Mouse (Mus musculus) forebrain, embryonic 10.5 days (tissue): ENCODE results near the gene Zfp941. TPM values are rescaled to one million over a fixed set of nuclear protein-coding genes. Genes with fewer than 3 reads are reported as not detected.
"Not testable (repeated sequence)": the region's sequence is repeated elsewhere in the genome, so short reads cannot be mapped to it uniquely, and the experiment has no call there.

Source experiments
- DNase-seq: peaks from one replicate; pipeline ENCODE4 v3.0.0-alpha.2; 2017; ENCODE audit warnings: low spot score; ENCODE audit errors: extremely low spot score
- H3K27ac ChIP-seq: fragments of 300-500 bp; sonication (generic); 2 replicates; pipeline ENCODE4 v1.5.1; 2016; ENCODE audit warnings: mild to moderate bottlenecking
- H3K27me3 ChIP-seq: fragments of 300-500 bp; sonication (generic); 2 replicates; pipeline ENCODE4 v1.6.1; 2016; ENCODE audit warnings: mild to moderate bottlenecking; ENCODE audit not compliant: poor library complexity, severe bottlenecking
- H3K36me3 ChIP-seq: fragments of 300-500 bp; sonication (generic); replicated peaks from 2 replicates; pipeline ENCODE4 v1.6.1; 2016; ENCODE audit warnings: mild to moderate bottlenecking, moderate library complexity
- H3K4me1 ChIP-seq: fragments of 300-500 bp; sonication (generic); 2 replicates; pipeline ENCODE4 v1.6.1; 2016
- H3K4me3 ChIP-seq: fragments of 300-500 bp; sonication (generic); 2 replicates; pipeline ENCODE4 v1.5.1; 2016; ENCODE audit warnings: mild to moderate bottlenecking, moderate library complexity
- H3K9me3 ChIP-seq: fragments of 300-500 bp; sonication (generic); 2 replicates; pipeline ENCODE4 v1.6.1; 2016; ENCODE audit warnings: mild to moderate bottlenecking, moderate library complexity
- WGBS: fragments of 180-500 bp; shearing (Covaris S2); methylation state at CpG from one replicate; pipeline ENCODE4 v1.1.7; 2016; 5-methylcytosine and 5-hydroxymethylcytosine counted together
- polyA plus RNA-seq: library from polyadenylated mRNA; unstranded; fragments of >200 nt; fragmentation: Nextera tagmentation; extraction: Ambion mirVana; gene quantifications from 2 replicates; pipeline ENCODE4 v1.2.1, GENCODE M21; 2016

Gene Zfp941
- polyA plus RNA-seq, 1 experiment from 2014 or later = 3.7 TPM

DNA sequence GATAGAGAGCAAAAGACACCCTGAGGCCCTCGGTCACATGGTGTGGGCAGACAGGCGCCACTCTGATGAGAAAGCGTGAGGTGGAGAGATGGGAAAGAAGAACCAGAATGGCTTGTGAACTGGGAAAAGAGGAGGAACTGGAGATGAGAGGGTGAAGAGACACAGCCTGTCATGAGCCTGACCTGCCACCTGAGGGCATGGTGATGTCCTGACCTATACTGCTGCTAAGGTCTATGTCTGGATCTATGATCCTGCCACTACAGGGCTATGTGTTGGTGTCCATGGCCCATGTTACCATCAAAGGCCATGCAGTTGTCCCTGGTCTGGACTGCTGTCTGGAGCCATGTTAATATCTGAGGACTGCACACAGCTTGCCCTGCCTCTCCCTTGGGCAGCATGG, 24.4 kb downstream of the Zfp941 start:
- no peak overlapping the region for H3K27ac ChIP-seq
- H3K36me3 ChIP-seq = no peaks in the 10 kb centered on the region
- H3K27me3 ChIP-seq = no peaks in the 10 kb centered on the region
- WGBS = 83% methylated on average over 3 of the region's 3 CpGs
- H3K4me1 ChIP-seq = no peaks in the 10 kb centered on the region
- no peaks in the 10 kb centered on the region for H3K9me3 ChIP-seq
- no peak overlapping the region for H3K4me3 ChIP-seq
- DNase-seq = no peak

DNA sequence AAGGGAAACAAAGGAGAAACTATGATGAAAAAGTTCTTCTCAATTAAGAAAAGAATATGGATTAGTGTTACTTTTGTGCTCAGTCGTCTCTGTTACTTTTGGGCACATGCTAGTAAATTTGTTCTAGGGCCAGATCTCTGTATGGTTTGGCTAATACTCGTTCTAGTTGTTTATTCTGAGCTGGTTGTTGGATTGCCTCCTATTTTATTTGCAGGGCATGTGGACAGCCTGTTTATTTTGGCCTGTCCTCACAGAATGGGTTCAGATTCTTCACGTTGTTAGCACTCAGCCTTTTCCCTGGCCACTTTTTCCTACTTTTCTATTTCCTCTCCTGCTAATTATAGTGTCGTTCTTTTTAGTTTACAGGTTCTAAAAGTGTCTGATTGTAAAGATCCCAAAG, 28.4 kb downstream of the Zfp941 start:
- no peak overlapping the region for H3K27ac ChIP-seq

DNA sequence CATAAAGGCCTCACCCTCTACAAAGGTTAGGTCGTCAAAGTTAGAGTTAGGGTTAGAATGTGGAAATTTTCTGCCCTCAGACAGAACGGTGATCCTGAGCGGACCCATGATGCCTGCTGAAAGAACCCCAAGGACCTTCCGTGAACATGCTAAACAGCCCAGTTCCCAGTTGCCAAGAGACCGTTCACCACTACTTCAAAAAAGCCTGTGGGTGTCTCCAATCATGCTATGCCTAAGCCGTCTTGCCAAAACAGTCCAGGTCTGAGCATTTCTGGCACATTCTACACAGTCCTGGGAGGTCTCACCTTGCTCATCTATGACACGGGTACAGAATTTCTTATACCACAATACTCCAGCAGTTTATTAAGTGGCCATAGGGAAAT, 33.9 kb downstream of the Zfp941 start:
- DNase-seq = no peak

More for the DNA sequence above, 28.4 kb downstream of the Zfp941 start:
- Histone ChIP-seq H3K4me1 (no peaks in the 10 kb centered on the region), H3K36me3 (no peaks in the 10 kb centered on the region), H3K4me3 (no peak overlapping the region), H3K27me3 (no peaks in the 10 kb centered on the region), H3K9me3 (no peaks in the 10 kb centered on the region)
- 83% methylated on average over 4 of the region's 4 CpGs for WGBS
- no peak for DNase-seq

DNA sequence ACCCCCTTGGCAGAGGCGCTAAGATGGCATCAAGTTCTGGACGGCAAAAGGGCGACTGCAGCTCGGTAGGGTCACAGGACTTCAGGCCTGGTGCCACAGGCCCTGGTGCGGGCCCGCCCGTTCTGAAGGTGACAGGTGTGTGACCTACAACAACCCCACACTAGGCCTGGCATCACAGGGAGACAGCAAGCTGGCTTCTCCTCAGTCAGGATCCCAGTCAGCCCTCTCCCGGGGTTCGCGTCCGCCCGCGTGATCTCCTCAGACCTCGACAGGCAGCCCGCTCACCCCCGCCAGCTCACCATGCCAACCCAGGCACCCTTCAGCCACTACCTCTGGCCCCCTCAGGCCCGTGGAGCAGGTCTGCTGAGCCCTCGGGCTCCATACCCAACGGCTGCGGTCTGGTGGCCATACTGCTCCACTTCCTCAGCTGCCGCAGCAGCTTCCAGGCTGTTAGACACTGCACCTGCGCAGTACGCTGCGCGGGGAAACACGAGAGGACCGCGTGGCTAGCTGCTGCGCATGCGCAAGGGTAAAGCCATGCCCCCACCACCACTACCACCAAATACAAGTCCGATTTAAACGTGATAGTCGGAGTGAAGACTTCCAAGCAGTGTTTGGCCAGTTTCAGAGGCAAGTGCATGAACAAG, 34.4 kb downstream of the Zfp941 start, which contains the start of gene Syce1:
Syce1 (minus strand) TSS at position 447 of the 647 bp plus-strand sequence.
- H3K4me3 ChIP-seq = no peak within 1 kb of the TSS
- H3K4me1 ChIP-seq = no peaks in the 10 kb centered on the region
- no peak within 1 kb of the TSS for H3K27ac ChIP-seq
- WGBS = 84% methylated on average over 33 of the region's 33 CpGs
- no peaks in the 10 kb centered on the region for H3K9me3 ChIP-seq
- H3K27me3 ChIP-seq = no peaks in the 10 kb centered on the region
- no peaks in the 10 kb centered on the region for H3K36me3 ChIP-seq
- no peak for DNase-seq

More for the DNA sequence above, 33.9 kb downstream of the Zfp941 start:
- Histone ChIP-seq H3K9me3 (no peaks in the 10 kb centered on the region), H3K27ac (no peak overlapping the region), H3K36me3 (no peaks in the 10 kb centered on the region), H3K27me3 (no peaks in the 10 kb centered on the region), H3K4me1 (no peaks in the 10 kb centered on the region), H3K4me3 (no peak overlapping the region)
- 92% methylated on average over 7 of the region's 7 CpGs for WGBS

DNA sequence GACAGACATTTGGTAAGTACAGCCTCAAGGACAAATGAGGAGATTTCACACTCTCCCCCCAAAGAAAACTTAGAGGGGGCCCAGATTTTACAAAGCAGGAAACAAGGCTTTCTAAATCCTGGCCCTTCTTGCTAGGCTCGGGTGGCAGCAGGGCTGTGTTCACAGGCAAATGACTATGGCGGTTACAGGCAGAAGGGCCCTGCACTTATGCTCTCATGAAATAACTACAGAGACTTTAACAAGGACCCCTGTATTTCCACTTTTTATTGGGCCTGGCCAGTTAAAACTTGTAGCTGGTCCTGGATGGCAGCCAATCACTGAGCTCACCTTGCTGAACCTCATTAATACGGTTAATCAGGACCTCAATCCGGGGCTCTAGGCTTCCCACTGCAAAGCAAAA, 41.4 kb downstream of the Zfp941 start:
- H3K27ac ChIP-seq = no peak overlapping the region
- DNase-seq = no peak
- H3K27me3 ChIP-seq = no peaks in the 10 kb centered on the region
- H3K9me3 ChIP-seq = no peaks in the 10 kb centered on the region
- H3K4me1 ChIP-seq = no peaks in the 10 kb centered on the region
- no peak overlapping the region for H3K4me3 ChIP-seq
- no peaks in the 10 kb centered on the region for H3K36me3 ChIP-seq
- WGBS = 84% methylated on average over 4 of the region's 4 CpGs

DNA sequence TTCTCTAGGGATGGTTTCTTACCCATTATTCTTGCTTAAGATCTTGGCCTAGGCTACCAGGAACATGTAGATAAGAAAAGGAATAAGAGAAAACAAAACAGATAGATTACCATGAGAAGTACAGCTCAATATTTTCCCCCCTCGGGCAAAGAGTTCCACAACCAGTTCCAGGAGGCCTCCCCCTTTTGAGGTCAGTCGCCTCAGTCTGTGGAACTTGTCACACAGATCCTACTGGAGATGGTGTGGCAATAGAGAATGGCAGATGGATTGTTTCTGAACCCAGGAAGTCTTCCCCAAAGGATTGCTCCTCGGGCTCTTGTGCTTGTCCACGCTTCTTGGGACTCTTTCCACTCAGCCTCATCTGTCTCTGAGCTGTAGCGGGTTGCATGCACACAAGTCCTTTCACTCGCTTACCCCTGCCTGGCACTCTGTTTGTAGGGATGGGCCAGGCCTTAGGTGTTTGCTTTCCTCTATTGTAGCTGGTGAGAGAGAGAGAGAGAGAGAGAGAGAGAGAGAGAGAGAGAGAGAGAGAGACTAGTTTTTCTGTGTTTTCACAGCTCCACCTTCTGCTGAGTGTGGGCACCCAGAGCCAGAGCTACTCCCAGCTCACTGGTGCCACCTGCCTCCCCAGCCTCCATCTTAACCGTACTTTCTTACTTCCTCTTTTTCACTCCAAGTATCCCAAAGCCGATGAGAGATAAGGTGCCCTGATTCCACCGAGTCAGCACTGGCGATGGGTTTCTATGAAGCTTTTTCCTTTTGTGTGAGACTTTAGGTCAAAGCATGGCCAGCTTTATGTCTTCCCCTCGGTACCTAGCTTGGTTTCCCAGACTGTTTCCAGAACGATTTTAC, 55.9 kb downstream of the Zfp941 start:
- Histone ChIP-seq H3K4me1 (no peaks in the 10 kb centered on the region), H3K27ac (no peak overlapping the region), H3K4me3 (no peak overlapping the region), H3K9me3 (no peaks in the 10 kb centered on the region), H3K27me3 (no peaks in the 10 kb centered on the region), H3K36me3 (no peaks in the 10 kb centered on the region)
- WGBS = 88% methylated on average over 12 of the region's 12 CpGs
- no peak for DNase-seq

DNA sequence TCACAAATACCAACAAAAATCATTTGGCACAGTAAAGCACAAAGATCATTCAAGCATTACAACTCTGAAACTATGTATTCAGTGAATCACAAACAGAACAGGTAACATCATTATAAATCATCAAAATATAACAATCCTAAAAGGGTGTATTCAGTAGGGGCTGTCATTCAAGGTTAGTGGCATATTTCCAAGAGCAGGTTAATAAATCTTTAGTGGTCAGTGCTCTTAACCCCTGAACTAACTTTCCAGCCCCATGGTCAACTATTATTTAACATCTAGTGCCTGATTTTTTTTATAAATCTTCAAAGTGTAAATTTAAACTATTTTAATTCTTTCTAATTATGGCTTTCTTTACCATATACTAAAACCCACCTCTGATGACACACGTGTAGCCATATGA, 56.6 kb downstream of the Zfp941 start:
- not testable (repeated sequence) for DNase-seq, H3K36me3 ChIP-seq, H3K4me1 ChIP-seq, H3K4me3 ChIP-seq, H3K27ac ChIP-seq, H3K9me3 ChIP-seq, H3K27me3 ChIP-seq
- WGBS = 66% methylated on average over 1 of the region's 1 CpGs

DNA sequence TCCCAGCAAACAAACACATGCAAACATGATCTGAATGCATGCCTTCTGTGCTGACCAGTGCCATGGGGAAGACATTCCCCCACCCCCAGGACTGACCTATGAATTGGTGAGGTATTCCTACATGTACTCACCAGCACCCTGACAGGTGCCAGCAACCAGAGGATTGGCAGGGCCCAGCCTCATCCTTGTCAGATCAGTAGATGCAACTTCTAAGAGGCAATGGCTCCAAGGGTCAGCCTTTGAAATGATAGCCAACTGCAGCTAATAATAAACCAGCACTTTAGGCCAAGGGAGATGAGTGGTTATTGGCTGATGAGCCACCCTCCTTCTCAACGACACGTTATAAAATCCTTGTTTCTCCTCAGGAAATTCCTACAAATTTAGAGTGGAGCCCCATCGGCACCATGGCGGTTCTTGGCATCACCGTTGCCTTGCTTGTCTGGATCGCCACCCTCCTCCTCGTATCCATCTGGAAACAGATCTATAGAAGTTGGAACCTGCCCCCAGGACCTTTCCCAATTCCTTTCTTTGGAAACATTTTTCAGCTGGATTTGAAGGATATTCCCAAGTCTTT, 58.4 kb downstream of the Zfp941 start, which contains the start of gene Cyp2e1:
Cyp2e1 (plus strand) TSS at position 293 of the 574 bp plus-strand sequence.
- no peak for DNase-seq
- H3K36me3 ChIP-seq = no peaks in the 10 kb centered on the region
- no peaks in the 10 kb centered on the region for H3K27me3 ChIP-seq
- H3K4me3 ChIP-seq = no peak within 1 kb of the TSS
- H3K9me3 ChIP-seq = no peaks in the 10 kb centered on the region
- H3K27ac ChIP-seq = no peak within 1 kb of the TSS
- WGBS = 93% methylated on average over 7 of the region's 7 CpGs
- H3K4me1 ChIP-seq = no peaks in the 10 kb centered on the region

DNA sequence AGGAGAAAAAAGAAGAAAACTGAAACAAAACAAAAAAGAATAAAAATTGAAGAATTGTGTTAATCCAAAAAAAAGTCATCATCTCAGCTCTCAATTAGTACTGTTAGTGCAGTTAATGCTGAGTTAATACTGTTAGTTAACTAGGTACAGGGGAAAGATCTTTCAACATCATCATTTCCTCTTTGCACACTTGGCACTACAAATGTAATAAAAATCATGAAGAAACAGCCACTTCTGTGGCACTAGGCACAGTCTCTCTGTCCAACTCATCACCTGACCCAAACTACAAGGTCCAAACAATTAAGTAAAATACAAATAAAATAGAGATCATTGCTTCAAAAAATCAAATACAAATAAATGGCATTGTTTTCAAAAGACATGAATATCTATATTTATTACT, 61.3 kb downstream of the Zfp941 start:
- no peak overlapping the region for H3K4me3 ChIP-seq
- DNase-seq = no peak
- H3K27ac ChIP-seq = no peak overlapping the region
- no peaks in the 10 kb centered on the region for H3K4me1 ChIP-seq
- H3K36me3 ChIP-seq = no peaks in the 10 kb centered on the region
- no peaks in the 10 kb centered on the region for H3K27me3 ChIP-seq
- no peaks in the 10 kb centered on the region for H3K9me3 ChIP-seq

Other genes starting within 250 kb of the Zfp941 start
- gene Olfr46, start 220.9 kb downstream of the Zfp941 start, polyA plus RNA-seq = not detected in 2 replicates
- not detected in 2 replicates for gene Olfr61, start 193.2 kb downstream of the Zfp941 start, polyA plus RNA-seq
- not detected in 2 replicates for gene Olfr53, start 175.7 kb downstream of the Zfp941 start, polyA plus RNA-seq
- not detected in 2 replicates for gene Olfr539, start 162.2 kb downstream of the Zfp941 start, polyA plus RNA-seq
- gene Olfr45, start 140.2 kb downstream of the Zfp941 start, polyA plus RNA-seq = not detected in 2 replicates
- gene Olfr541, start 124.9 kb downstream of the Zfp941 start, polyA plus RNA-seq = not detected in 2 replicates
- gene Cyp2e1, start 58.4 kb downstream of the Zfp941 start, polyA plus RNA-seq = not detected in 2 replicates
- not detected in 2 replicates for gene Syce1, start 34.3 kb downstream of the Zfp941 start, polyA plus RNA-seq
- gene Urah, start 12.8 kb upstream of the Zfp941 start, polyA plus RNA-seq = 0.41 and 0.64 TPM in 2 replicates
- gene Scgb1c1, start 23.4 kb upstream of the Zfp941 start, polyA plus RNA-seq = not detected in 2 replicates
- not detected in 2 replicates for gene Odf3, start 25.6 kb upstream of the Zfp941 start, polyA plus RNA-seq
- not detected in 2 replicates for gene Gm45785, start 34.2 kb upstream of the Zfp941 start, polyA plus RNA-seq
- gene Ric8a, start 34.8 kb upstream of the Zfp941 start, polyA plus RNA-seq = 51.3 and 57.6 TPM in 2 replicates
- 21.2 and 22.5 TPM in 2 replicates for gene Bet1l, start 35.4 kb upstream of the Zfp941 start, polyA plus RNA-seq
- gene Psmd13, start 59.8 kb upstream of the Zfp941 start, polyA plus RNA-seq = 354 and 374 TPM in 2 replicates
- gene Sirt3, start 60.1 kb upstream of the Zfp941 start, polyA plus RNA-seq = 26.8 and 28.4 TPM in 2 replicates
- gene Cox8b, start 78.3 kb upstream of the Zfp941 start, polyA plus RNA-seq = not detected in 2 replicates
- 0.06 and 0.10 TPM in 2 replicates for gene Nlrp6, start 98.7 kb upstream of the Zfp941 start, polyA plus RNA-seq
- gene Pgghg, start 119.2 kb upstream of the Zfp941 start, polyA plus RNA-seq = 14.2 and 14.5 TPM in 2 replicates
- 2.0 TPM in 2 replicates for gene Ifitm5, start 128.1 kb upstream of the Zfp941 start, polyA plus RNA-seq
- 0.33 TPM in 1 of 2 replicates, not detected in the other for gene Gm45717, start 133.8 kb upstream of the Zfp941 start, polyA plus RNA-seq
- gene Ifitm2, start 133.8 kb upstream of the Zfp941 start, polyA plus RNA-seq = 365 and 397 TPM in 2 replicates
- gene Ifitm1, start 145.0 kb upstream of the Zfp941 start, polyA plus RNA-seq = 3.7 and 4.1 TPM in 2 replicates
- gene Ifitm3, start 188.6 kb upstream of the Zfp941 start, polyA plus RNA-seq = 10.8 and 13.8 TPM in 2 replicates
- gene Ifitm6, start 195.7 kb upstream of the Zfp941 start, polyA plus RNA-seq = not detected in 2 replicates
- gene Gm17387, start 207.0 kb upstream of the Zfp941 start, polyA plus RNA-seq = not detected in 2 replicates
- 24.6 and 30.4 TPM in 2 replicates for gene B4galnt4, start 238.9 kb upstream of the Zfp941 start, polyA plus RNA-seq